Mouse (Mus musculus): Measurements from ENCODE around the gene Tmco1. TPM values are rescaled to one million over a fixed set of nuclear protein-coding genes. Genes with fewer than 3 reads are reported as not detected.

Gene Tmco1
- polyA plus RNA-seq, 1 experiment from 2014 or later, result 91.5 TPM

- peak within 1 kb of the TSS; percentile 82 for H3K27ac ChIP-seq (ENCODE audit: low read depth)
- under 1% methylated on average over 55 of the region's 55 CpGs for WGBS
Measured at GRCm38 (mm10) chr1:167349815-167350596, 41.8 kb downstream of the Tmco1 start, which contains the start of gene Aldh9a1. Aldh9a1 (plus strand) TSS chr1:167349991.

GRCm38 (mm10) chr1:167350597-167351415, 42.6 kb downstream of the Tmco1 start:
- no peak overlapping the region for H3K27ac ChIP-seq (ENCODE audit: low read depth)

More at GRCm38 (mm10) chr1:167349815-167350596, 41.8 kb downstream of the Tmco1 start, which contains the start of gene Aldh9a1:
- Histone ChIP-seq H3K4me2 (peak within 1 kb of the TSS; percentile 87), H3K9me3 (ENCODE audit: low read depth, low read length) (no peaks in the 10 kb centered on the region), H3K9ac (peak within 1 kb of the TSS; percentile 66), H3K4me1 (ENCODE audit: insufficient read depth) (no peaks in the 10 kb centered on the region), H3K27me3 (ENCODE audit: insufficient read depth, low read length) (no peaks in the 10 kb centered on the region), H3K4me3 (ENCODE audit: low read depth, low read length) (peak within 1 kb of the TSS; percentile 62), H3K36me3 (ENCODE audit: insufficient read depth) (peaks cover 10% of the 10 kb centered on the region)
- TF ChIP-seq CTCF (IDR thresholded peaks at IDR 0.05; ENCODE audit: low read depth), result no peak; the same call in 1 of the 2 replicates
- ATAC-seq (ENCODE audit: insufficient read depth), result peak; percentile 99
- DNase-seq, result peak; percentile 92

GRCm38 (mm10) chr1:167352403-167352802, 44.2 kb downstream of the Tmco1 start:
- Histone ChIP-seq H3K9ac (no peak overlapping the region), H3K36me3 (ENCODE audit: insufficient read depth) (peaks cover 24% of the 10 kb centered on the region), H3K27me3 (ENCODE audit: insufficient read depth, low read length) (no peaks in the 10 kb centered on the region), H3K4me2 (no peak overlapping the region), H3K4me1 (ENCODE audit: insufficient read depth) (no peaks in the 10 kb centered on the region), H3K27ac (ENCODE audit: low read depth) (no peak overlapping the region), H3K4me3 (ENCODE audit: low read depth, low read length) (no peak overlapping the region), H3K9me3 (ENCODE audit: low read depth, low read length) (no peaks in the 10 kb centered on the region)
- 85% methylated on average over 14 of the region's 14 CpGs for WGBS
- no peak for DNase-seq
- TF ChIP-seq CTCF (IDR thresholded peaks at IDR 0.05; ENCODE audit: low read depth), result no peak
- ATAC-seq (ENCODE audit: insufficient read depth), result no peak

More at GRCm38 (mm10) chr1:167350597-167351415, 42.6 kb downstream of the Tmco1 start:
- WGBS, result 27% methylated on average over 13 of the region's 13 CpGs
- Histone ChIP-seq H3K4me2 (peak overlapping the region; percentile 87), H3K4me3 (ENCODE audit: low read depth, low read length) (peak overlapping the region; percentile 62), H3K36me3 (ENCODE audit: insufficient read depth) (peaks cover 15% of the 10 kb centered on the region), H3K4me1 (ENCODE audit: insufficient read depth) (no peaks in the 10 kb centered on the region), H3K9ac (peak overlapping the region; percentile 66), H3K9me3 (ENCODE audit: low read depth, low read length) (no peaks in the 10 kb centered on the region), H3K27me3 (ENCODE audit: insufficient read depth, low read length) (no peaks in the 10 kb centered on the region)
- DNase-seq, result no peak
- no peak for TF ChIP-seq CTCF (IDR thresholded peaks at IDR 0.05; ENCODE audit: low read depth)
- no peak for ATAC-seq (ENCODE audit: insufficient read depth)

- Histone ChIP-seq H3K9me3 (ENCODE audit: low read depth, low read length) (no peaks in the 10 kb centered on the region), H3K9ac (no peak overlapping the region), H3K27me3 (ENCODE audit: insufficient read depth, low read length) (no peaks in the 10 kb centered on the region), H3K36me3 (ENCODE audit: insufficient read depth) (peaks cover 46% of the 10 kb centered on the region), H3K4me2 (no peak overlapping the region), H3K27ac (ENCODE audit: low read depth) (no peak overlapping the region), H3K4me3 (ENCODE audit: low read depth, low read length) (no peak overlapping the region), H3K4me1 (ENCODE audit: insufficient read depth) (no peaks in the 10 kb centered on the region)
- no peak for DNase-seq
- WGBS, result 94% methylated on average over 9 of the region's 9 CpGs
- TF ChIP-seq CTCF (IDR thresholded peaks at IDR 0.05; ENCODE audit: low read depth), result no peak
- ATAC-seq (ENCODE audit: insufficient read depth), result no peak
Measured at GRCm38 (mm10) chr1:167357387-167357786, 49.2 kb downstream of the Tmco1 start.

DNA sequence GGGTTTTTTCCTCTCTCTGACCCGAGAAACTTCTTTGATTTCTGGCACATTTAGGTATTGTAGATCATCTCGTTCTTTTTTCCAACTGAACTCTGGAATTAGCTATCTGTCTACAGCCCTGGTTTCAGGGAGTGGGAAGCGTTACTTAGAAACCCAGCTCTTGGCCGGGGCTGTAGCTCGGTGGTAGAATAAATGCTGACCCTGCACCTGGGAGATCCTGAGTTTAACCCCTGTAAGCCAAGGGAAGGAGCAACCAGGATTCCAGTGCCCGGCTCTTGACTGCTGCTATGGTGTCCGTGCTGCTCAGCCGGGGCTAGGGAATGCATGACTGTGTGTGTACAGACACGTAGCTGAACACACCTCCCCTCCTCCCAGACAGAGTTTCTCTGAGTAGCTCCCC, 50.6 kb downstream of the Tmco1 start:
- H3K4me3 ChIP-seq (ENCODE audit: low read depth, low read length), result no peak overlapping the region
- ATAC-seq (ENCODE audit: insufficient read depth), result no peak
- TF ChIP-seq CTCF (IDR thresholded peaks at IDR 0.05; ENCODE audit: low read depth), result no peak
- no peak for DNase-seq
- H3K9ac ChIP-seq, result no peak overlapping the region
- H3K36me3 ChIP-seq (ENCODE audit: insufficient read depth), result peaks cover 46% of the 10 kb centered on the region
- no peak overlapping the region for H3K27ac ChIP-seq (ENCODE audit: low read depth)
- H3K9me3 ChIP-seq (ENCODE audit: low read depth, low read length), result no peaks in the 10 kb centered on the region
- no peaks in the 10 kb centered on the region for H3K4me1 ChIP-seq (ENCODE audit: insufficient read depth)
- 78% methylated on average over 9 of the region's 9 CpGs for WGBS
- no peak overlapping the region for H3K4me2 ChIP-seq
- H3K27me3 ChIP-seq (ENCODE audit: insufficient read depth, low read length), result no peaks in the 10 kb centered on the region

- Histone ChIP-seq H3K4me2 (no peak overlapping the region), H3K27ac (ENCODE audit: low read depth) (no peak overlapping the region), H3K4me1 (ENCODE audit: insufficient read depth) (no peaks in the 10 kb centered on the region), H3K9me3 (ENCODE audit: low read depth, low read length) (no peaks in the 10 kb centered on the region), H3K4me3 (ENCODE audit: low read depth, low read length) (no peak overlapping the region), H3K9ac (no peak overlapping the region), H3K36me3 (ENCODE audit: insufficient read depth) (peaks cover 38% of the 10 kb centered on the region), H3K27me3 (ENCODE audit: insufficient read depth, low read length) (no peaks in the 10 kb centered on the region)
- ATAC-seq (ENCODE audit: insufficient read depth), result no peak
- 87% methylated on average over 4 of the region's 4 CpGs for WGBS
- TF ChIP-seq CTCF (IDR thresholded peaks at IDR 0.05; ENCODE audit: low read depth), result no peak
- no peak for DNase-seq
Measured at GRCm38 (mm10) chr1:167360268-167360667, 52.1 kb downstream of the Tmco1 start.

GRCm38 (mm10) chr1:167362819-167363218, 54.6 kb downstream of the Tmco1 start:
- Histone ChIP-seq H3K4me2 (no peak overlapping the region), H3K36me3 (ENCODE audit: insufficient read depth) (peaks cover 29% of the 10 kb centered on the region; the same call in 1 of the 2 replicates), H3K27me3 (ENCODE audit: insufficient read depth, low read length) (no peaks in the 10 kb centered on the region), H3K9me3 (ENCODE audit: low read depth, low read length) (no peaks in the 10 kb centered on the region), H3K4me3 (ENCODE audit: low read depth, low read length) (no peak overlapping the region), H3K9ac (no peak overlapping the region), H3K27ac (ENCODE audit: low read depth) (no peak overlapping the region), H3K4me1 (ENCODE audit: insufficient read depth) (no peaks in the 10 kb centered on the region)
- no peak for TF ChIP-seq CTCF (IDR thresholded peaks at IDR 0.05; ENCODE audit: low read depth)
- 80% methylated on average over 4 of the region's 4 CpGs for WGBS
- no peak for ATAC-seq (ENCODE audit: insufficient read depth)
- DNase-seq, result no peak

All from lung, embryonic 14.5 days (tissue).